Mouse (Mus musculus) G1E-ER4 (cell line): ENCODE data around the gene Eftud2. TPM values are rescaled to one million over a fixed set of nuclear protein-coding genes. Genes with fewer than 3 reads are reported as not detected.

Source experiments
- GATA1 ChIP-seq: IDR thresholded peaks from one replicate; pipeline ENCODE4 v1.8.0; 2012; ENCODE audit warnings: low read length, inconsistent platforms
- polyA plus RNA-seq: library from polyadenylated mRNA; stranded (reverse); fragments of >175 nt; gene quantifications from 2 replicates; pipeline ENCODE4 v1.2.3, GENCODE M21; 2012

The Eftud2 gene
- polyA plus RNA-seq, 1 experiment, result 364 TPM

DNA sequence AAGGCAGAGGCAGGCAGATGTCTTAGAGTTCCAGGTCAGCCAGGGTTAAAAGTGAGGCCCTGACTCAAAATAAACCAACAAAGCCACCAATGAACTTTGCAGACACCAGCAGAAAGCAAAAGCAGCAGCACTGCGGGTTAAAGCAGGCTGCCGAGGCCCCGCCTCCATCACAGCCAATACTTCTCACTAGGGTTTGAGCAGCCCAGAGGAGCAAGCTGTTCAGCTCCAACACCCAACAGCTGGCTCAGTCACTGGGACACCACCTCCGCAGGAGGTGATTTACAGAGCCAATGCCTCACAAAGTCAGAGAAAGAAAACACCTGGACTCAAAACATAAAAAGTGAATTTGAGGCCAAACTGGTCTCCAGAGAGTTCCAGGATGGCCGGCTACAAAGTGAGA lies 77.3 kb downstream of the Eftud2 start:
- TF ChIP-seq GATA1, result no peak

DNA sequence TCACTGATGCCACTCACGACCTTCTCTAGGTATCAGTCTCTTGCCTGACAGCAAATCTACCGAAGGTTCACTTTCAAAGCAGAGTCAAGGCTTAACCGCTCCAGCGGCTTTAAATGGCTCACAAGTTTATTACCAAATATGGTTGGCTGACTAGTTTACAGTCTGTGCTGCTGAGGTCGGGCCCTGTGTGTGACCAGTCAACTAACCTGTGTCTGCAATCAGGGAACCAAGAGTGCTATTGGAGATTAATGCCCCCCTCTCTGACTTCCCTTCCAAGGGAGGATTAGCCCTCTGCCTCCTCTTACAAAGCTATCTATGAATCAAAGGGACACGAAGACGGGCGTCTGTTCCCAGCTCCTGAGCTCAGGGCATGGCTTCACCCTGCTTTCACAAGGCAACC lies 86.6 kb downstream of the Eftud2 start:
- TF ChIP-seq GATA1, result no peak

GRCm38 (mm10) chr11:102791682-102792445 lies 88.9 kb downstream of the Eftud2 start:
- no peak for TF ChIP-seq GATA1

Other genes with a start within 250 kb of the Eftud2 start
- gene Meioc, start 217.3 kb downstream of the Eftud2 start, polyA plus RNA-seq, result not detected in 2 replicates
- 8.3 and 11.0 TPM in 2 replicates for gene Ccdc43, start 183.2 kb downstream of the Eftud2 start, polyA plus RNA-seq
- not detected in 2 replicates for gene Adam11, start 119.5 kb downstream of the Eftud2 start, polyA plus RNA-seq
- not detected in 2 replicates for gene Gjc1, start 61.3 kb downstream of the Eftud2 start, polyA plus RNA-seq
- gene Higd1b, start 45.1 kb downstream of the Eftud2 start, polyA plus RNA-seq, result not detected in 2 replicates
- 0.13 and 0.24 TPM in 2 replicates for gene Ccdc103, start 219 bp upstream of the Eftud2 start, polyA plus RNA-seq
- gene Fam187a, start 4.2 kb upstream of the Eftud2 start, polyA plus RNA-seq, result not detected in 2 replicates
- gene Gfap, start 19.9 kb upstream of the Eftud2 start, polyA plus RNA-seq, result 0.02 TPM in 1 of 2 replicates, not detected in the other
- gene Kif18b, start 44.1 kb upstream of the Eftud2 start, polyA plus RNA-seq, result 32.8 and 39.4 TPM in 2 replicates
- gene C1ql1, start 65.7 kb upstream of the Eftud2 start, polyA plus RNA-seq, result not detected in 2 replicates
- gene Nmt1, start 147.2 kb upstream of the Eftud2 start, polyA plus RNA-seq, result 5.0 and 13.0 TPM in 2 replicates
- 136 and 225 TPM in 2 replicates for gene Dcakd, start 147.3 kb upstream of the Eftud2 start, polyA plus RNA-seq
- gene Plcd3, start 220.7 kb upstream of the Eftud2 start, polyA plus RNA-seq, result 0.03 TPM in 1 of 2 replicates, not detected in the other
- gene Acbd4, start 220.7 kb upstream of the Eftud2 start, polyA plus RNA-seq, result 27.3 and 31.9 TPM in 2 replicates
- 40.7 and 42.1 TPM in 2 replicates for gene Hexim1, start 235.2 kb upstream of the Eftud2 start, polyA plus RNA-seq